Mouse (Mus musculus) CH12.LX (cell line): ENCODE results near the gene Phgr1. TPM values are rescaled to one million over a fixed set of nuclear protein-coding genes. Genes with fewer than 3 reads are reported as not detected.

Experiments used
- DNase-seq: peaks from one replicate; pipeline ENCODE4 v3.0.0-alpha.2; 2013; ENCODE audit errors: extremely low read depth
- H3K27ac ChIP-seq: 2 replicates; pipeline ENCODE4 v1.5.1; 2012; ENCODE audit warnings: low read depth, mild to moderate bottlenecking, control low read depth, moderate library complexity; ENCODE audit not compliant: insufficient read depth
- H3K27me3 ChIP-seq: replicated peaks from 2 replicates; pipeline ENCODE3; 2012; ENCODE audit warnings: inconsistent platforms
- H3K36me3 ChIP-seq, 2 experiments: replicated peaks in 1 of 2; 2 replicates each; pipeline versions ENCODE3 to v1.6.1; 2012; ENCODE audit warnings: inconsistent platforms in 1 of 2, low read length in 1 of 2, mild to moderate bottlenecking in 1 of 2, mixed read lengths in 1 of 2, moderate library complexity in 1 of 2; ENCODE audit not compliant: control insufficient read depth in 1 of 2, insufficient read depth in 1 of 2
- H3K4me1 ChIP-seq, 2 experiments: 2 replicates each; pipeline ENCODE4 v1.6.1; 2012; ENCODE audit warnings: inconsistent platforms in 1 of 2, moderate library complexity in 1 of 2; ENCODE audit not compliant: insufficient read depth in 2 of 2, control insufficient read depth in 1 of 2
- H3K4me2 ChIP-seq: 2 replicates; pipeline ENCODE4 v1.6.1; 2012; ENCODE audit warnings: low read depth, mild to moderate bottlenecking, control low read depth; ENCODE audit not compliant: poor library complexity, insufficient read depth, severe bottlenecking
- H3K4me3 ChIP-seq, 3 experiments: fragments of 150-350 bp in 1 of 3; sonication (generic) in 1 of 3; replicated peaks in 1 of 3; 2 replicates each; pipeline versions ENCODE3 to v1.5.1; 2011 to 2012; ENCODE audit warnings: low read depth in 2 of 3, low read length in 2 of 3, mild to moderate bottlenecking in 2 of 3, moderate library complexity in 2 of 3, control low read depth in 1 of 3, improper control_type of control experiment in 1 of 3, inconsistent platforms in 1 of 3, mixed read lengths in 1 of 3; ENCODE audit not compliant: poor library complexity in 1 of 3
- H3K79me2 ChIP-seq: replicated peaks from 2 replicates; pipeline ENCODE4 v1.6.1; 2012; ENCODE audit warnings: mild to moderate bottlenecking, moderate library complexity; ENCODE audit not compliant: control insufficient read depth, poor library complexity, insufficient read depth, severe bottlenecking; ENCODE audit errors: extremely low read depth
- H3K9ac ChIP-seq: 2 replicates; pipeline ENCODE4 v1.6.1; 2012; ENCODE audit warnings: low read depth, mild to moderate bottlenecking, control low read depth, moderate library complexity; ENCODE audit not compliant: insufficient read depth
- H3K9me3 ChIP-seq: replicated peaks from 2 replicates; pipeline ENCODE3; 2012; ENCODE audit warnings: low read length, inconsistent platforms, mixed read lengths
- BHLHE40 ChIP-seq: IDR thresholded peaks from 2 replicates; pipeline ENCODE4 v1.6.1; 2011; ENCODE audit warnings: mild to moderate bottlenecking, low read depth, low read length, improper control_type of control experiment
- CHD1 ChIP-seq: IDR thresholded peaks from 2 replicates; pipeline ENCODE4 v1.6.1; 2012; ENCODE audit warnings: low read depth, low read length, improper control_type of control experiment, inconsistent platforms
- EP300 ChIP-seq: IDR thresholded peaks from 2 replicates; pipeline ENCODE4 v1.6.1; 2011; ENCODE audit warnings: low read length, improper control_type of control experiment
- ETS1 ChIP-seq: conservative IDR thresholded peaks from 2 replicates; pipeline ENCODE4 v1.6.1; 2012; ENCODE audit warnings: low read depth, mild to moderate bottlenecking, inconsistent platforms, low read length, improper control_type of control experiment, moderate library complexity
- HCFC1 ChIP-seq: IDR thresholded peaks from 2 replicates; pipeline ENCODE4 v1.6.1; 2012; ENCODE audit warnings: low read depth, mild to moderate bottlenecking, inconsistent platforms, low read length, improper control_type of control experiment
- JUN ChIP-seq: IDR thresholded peaks from 2 replicates; pipeline ENCODE4 v1.6.1; 2011; ENCODE audit warnings: low read depth, mild to moderate bottlenecking, low read length, improper control_type of control experiment, moderate library complexity; ENCODE audit not compliant: insufficient read depth
- JUND ChIP-seq: conservative IDR thresholded peaks from 2 replicates; pipeline ENCODE4 v1.6.1; 2011; ENCODE audit warnings: low read depth, low read length, improper control_type of control experiment
- KAT2A ChIP-seq: IDR thresholded peaks from 2 replicates; pipeline ENCODE4 v1.6.1; 2012; ENCODE audit warnings: low read length, improper control_type of control experiment, inconsistent platforms; ENCODE audit not compliant: insufficient replicate concordance
- MAZ ChIP-seq: IDR thresholded peaks from 2 replicates; pipeline ENCODE4 v1.6.1; 2012; ENCODE audit warnings: low read depth, mild to moderate bottlenecking, inconsistent platforms, low read length, improper control_type of control experiment, moderate library complexity
- MXI1 ChIP-seq: IDR thresholded peaks from 2 replicates; pipeline ENCODE4 v1.6.1; 2011; ENCODE audit warnings: mild to moderate bottlenecking, low read depth, low read length, improper control_type of control experiment
- MYC ChIP-seq: IDR thresholded peaks from 2 replicates; pipeline ENCODE4 v1.6.1; 2011; ENCODE audit warnings: low read depth, mild to moderate bottlenecking, improper control_type of control experiment, low read length
- NELFE ChIP-seq: IDR thresholded peaks from 2 replicates; pipeline ENCODE4 v1.6.1; 2011; ENCODE audit warnings: low read depth, low read length, improper control_type of control experiment
- NRF1 ChIP-seq: IDR thresholded peaks from 2 replicates; pipeline ENCODE4 v1.6.1; 2014; ENCODE audit warnings: low read depth, mild to moderate bottlenecking, inconsistent platforms, low read length, improper control_type of control experiment, moderate library complexity
- PAX5 ChIP-seq: IDR thresholded peaks from 2 replicates; pipeline ENCODE4 v1.6.1; 2012; ENCODE audit warnings: low read length, inconsistent platforms, mixed read lengths
- POLR2AphosphoS2 ChIP-seq: IDR thresholded peaks from 2 replicates; pipeline ENCODE4 v1.6.1; 2011; ENCODE audit warnings: low read depth, low read length, improper control_type of control experiment
- RCOR1 ChIP-seq: conservative IDR thresholded peaks from 2 replicates; pipeline ENCODE4 v1.6.1; 2012; ENCODE audit warnings: low read depth, mild to moderate bottlenecking, inconsistent platforms, low read length, improper control_type of control experiment
- SIN3A ChIP-seq: IDR thresholded peaks from 2 replicates; pipeline ENCODE4 v1.6.1; 2012; ENCODE audit warnings: low read length, improper control_type of control experiment, inconsistent platforms
- SMC3 ChIP-seq: IDR thresholded peaks from 2 replicates; pipeline ENCODE4 v1.6.1; 2011; ENCODE audit warnings: low read depth, low read length, improper control_type of control experiment
- TBP ChIP-seq: conservative IDR thresholded peaks from 2 replicates; pipeline ENCODE4 v1.6.1; 2011; ENCODE audit warnings: low read depth, low read length, improper control_type of control experiment
- UBTF ChIP-seq: IDR thresholded peaks from 2 replicates; pipeline ENCODE4 v1.6.1; 2012; ENCODE audit warnings: low read depth, mild to moderate bottlenecking, inconsistent platforms, low read length, improper control_type of control experiment, moderate library complexity
- USF1 ChIP-seq: IDR thresholded peaks from 2 replicates; pipeline ENCODE4 v1.6.1; 2014; ENCODE audit warnings: low read depth, mild to moderate bottlenecking, inconsistent platforms, low read length, improper control_type of control experiment
- USF2 ChIP-seq: conservative IDR thresholded peaks from 2 replicates; pipeline ENCODE4 v1.6.1; 2011; ENCODE audit warnings: low read depth, low read length, improper control_type of control experiment
- ZC3H11A ChIP-seq: IDR thresholded peaks from 2 replicates; pipeline ENCODE4 v1.6.1; 2012; ENCODE audit warnings: low read depth, mild to moderate bottlenecking, inconsistent platforms, low read length, improper control_type of control experiment
- ZKSCAN1 ChIP-seq: IDR thresholded peaks from 2 replicates; pipeline ENCODE4 v1.6.1; 2012; ENCODE audit warnings: low read depth, inconsistent platforms, low read length, improper control_type of control experiment, borderline replicate concordance
- dilution Hi-C: fragments of 300-500 bp; cut with MboI; formaldehyde crosslinking; loops from 2 replicates; pipeline ENCODE4 v1.14.3; 2020; ENCODE audit warnings: low sequenced_read_pairs; ENCODE audit not compliant: extremely low pct_unique_long_range_greater_than_20kb, extremely low pct_ligation_motif_present
- in situ Hi-C: fragments of 300-500 bp; cut with MboI; formaldehyde crosslinking; loops from 3 replicates; pipeline ENCODE4 v1.14.3; 2019; ENCODE audit warnings: low sequenced_read_pairs, low pct_ligation_motif_present, low pct_unique_long_range_greater_than_20kb, mixed read lengths
- polyA plus RNA-seq: library from polyadenylated mRNA; unstranded; fragments of >175 nt; gene quantifications from 2 replicates; pipeline ENCODE4 v1.2.1, GENCODE M21; 2012; ENCODE audit warnings: low read depth; ENCODE audit not compliant: insufficient read length
- total RNA-seq, 2 experiments: library from RNA; depleted of rRNA; stranded (reverse); fragments of 300-350 nt in 1 of 2; fragments of >200 nt in 1 of 2; gene quantifications; 2 replicates each; pipeline ENCODE4 v1.2.3; 2012 to 2014

Gene Phgr1
- total and polyA plus RNA-seq, 3 experiments: not detected

DNA sequence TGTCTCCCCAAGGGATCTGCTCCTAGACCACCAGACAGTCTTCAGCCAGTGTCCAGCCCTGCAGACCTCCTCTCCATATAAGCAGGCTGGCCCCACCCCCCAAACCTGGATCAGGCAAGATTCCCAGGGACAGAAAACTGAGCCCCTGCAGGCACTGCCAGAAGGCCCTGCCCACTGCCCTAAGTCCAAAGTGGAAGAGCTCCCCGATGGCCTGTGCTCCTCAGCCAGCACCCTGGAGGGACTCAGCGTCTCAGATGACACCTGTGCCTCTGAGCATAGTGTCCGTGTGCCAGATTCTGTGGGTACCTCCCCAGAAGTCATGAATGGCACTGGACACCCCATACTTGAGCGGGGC, 19.7 kb downstream of the Phgr1 start:
- no peak overlapping the region for H3K27ac ChIP-seq
- DNase-seq: no peak
- H3K9ac ChIP-seq: no peak overlapping the region
- peaks cover 3 to 13% of the 10 kb centered on the region in 2 experiments; a peak in 3 of 4 replicates for H3K4me1 ChIP-seq
- H3K9me3 ChIP-seq: no peaks in the 10 kb centered on the region
- no peak for TF ChIP-seq KAT2A
- TF ChIP-seq JUND: no peak
- TF ChIP-seq TBP: no peak
- no peak for TF ChIP-seq UBTF
- no peak for TF ChIP-seq HCFC1
- TF ChIP-seq MXI1: no peak
- no peak for TF ChIP-seq JUN
- no peak for TF ChIP-seq ZC3H11A
- TF ChIP-seq USF2: no peak
- TF ChIP-seq SMC3: no peak
- no peak for TF ChIP-seq USF1
- no peak for TF ChIP-seq ETS1
- no peak for TF ChIP-seq BHLHE40
- no peak for TF ChIP-seq MYC
- TF ChIP-seq RCOR1: no peak
- TF ChIP-seq CHD1: no peak
- H3K4me2 ChIP-seq: no peak overlapping the region
- in situ Hi-C loops (no loop called here), dilution Hi-C loops (no loop called here)
- H3K4me3 ChIP-seq: no peak overlapping the region
- H3K36me3 ChIP-seq: no peaks in the 10 kb centered on the region
- H3K79me2 ChIP-seq: no peaks in the 10 kb centered on the region
- peaks cover 60% of the 10 kb centered on the region for H3K27me3 ChIP-seq

DNA sequence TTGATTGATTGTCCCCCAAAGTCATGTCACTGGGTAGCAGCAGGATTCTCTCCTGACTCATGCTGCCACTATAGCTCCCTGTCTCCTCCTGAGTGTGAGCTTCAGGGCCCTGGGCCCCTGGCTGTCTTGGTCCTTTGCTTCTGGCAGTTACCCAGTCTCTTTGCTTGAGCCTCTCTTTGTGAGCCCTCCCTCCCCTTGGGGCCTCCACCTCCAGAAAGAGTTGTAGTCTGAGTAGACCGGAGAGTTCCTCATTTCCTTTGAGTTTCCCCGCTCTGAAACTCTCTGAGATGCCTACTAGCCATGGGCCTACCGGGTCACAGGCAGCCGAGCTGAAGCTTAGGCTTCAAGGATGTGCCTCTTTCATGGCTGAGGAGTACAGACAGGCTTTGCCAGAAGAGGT, 21.1 kb downstream of the Phgr1 start:
- dilution Hi-C loops (no loop called here), in situ Hi-C loops (no loop called here)
- TF ChIP-seq USF2 (no peak), ZKSCAN1 (no peak), SIN3A (no peak), TBP (no peak), POLR2AphosphoS2 (no peak), NRF1 (no peak), NELFE (no peak), PAX5 (no peak), MYC (no peak), EP300 (no peak), MAZ (no peak)
- Histone ChIP-seq H3K4me3 (no peak overlapping the region), H3K79me2 (no peaks in the 10 kb centered on the region), H3K9me3 (peaks cover 7% of the 10 kb centered on the region), H3K36me3 (no peaks in the 10 kb centered on the region), H3K9ac (no peak overlapping the region), H3K27me3 (peaks cover 52% of the 10 kb centered on the region), H3K4me1 (peaks cover 3 to 13% of the 10 kb centered on the region in 2 experiments; a peak in 3 of 4 replicates), H3K4me2 (no peak overlapping the region), H3K27ac (no peak overlapping the region)
- peak; percentile 25 for DNase-seq
